9 mouse cellular contexts compared by ENCODE assay signal in the genomic region with DNA sequence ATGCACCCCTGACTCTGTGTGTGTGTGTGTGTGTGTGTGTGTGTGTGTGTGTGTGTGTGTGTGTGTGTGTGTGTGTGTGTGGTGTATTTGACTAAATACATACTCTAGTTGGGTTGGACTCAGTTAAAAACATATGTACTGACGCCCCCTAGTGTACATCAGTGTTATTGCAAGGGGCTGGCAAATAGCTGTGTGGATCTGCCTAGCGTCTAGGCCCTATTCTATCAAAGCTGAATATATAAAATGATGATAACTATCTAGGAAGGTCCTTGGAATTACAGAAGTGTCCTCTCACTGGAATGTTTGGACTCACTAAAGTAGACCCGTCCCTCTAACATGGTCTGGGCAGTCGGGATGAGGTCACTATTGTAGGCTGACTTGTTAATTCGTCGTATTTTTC. TPM values are rescaled to one million over a fixed set of nuclear protein-coding genes. Genes with fewer than 3 reads are reported as not detected.
A peak's percentile ranks its signal among the peaks of the same experiment; 100 is the strongest.
DNase-seq lines count a peak whose midpoint lies in the region; ATAC-seq lines count a peak whose summit lies in the region.
"Had no signal": no experiment of that assay in that cellular context is flagged by ENCODE, and none has a peak within 500 bp of the region (broad histone marks: within the 10 kb centered on the region; RNA-seq: fewer than 3 reads in every experiment).

No protein-coding gene starts in this region.

- peaks cover 8% of the 10 kb centered on the region; the same call in 1 of the 2 replicates for H3K4me1 ChIP-seq in intestine, embryonic 14.5 days (replicated peaks; ENCODE audit: control insufficient read depth, insufficient read depth, low read length)
- peaks cover 7% of the 10 kb centered on the region; the same call in 1 of the 2 replicates for H3K4me1 ChIP-seq in intestine, embryonic 16.5 days (ENCODE audit: control insufficient read depth, insufficient read depth, low read length)
- H3K4me1 ChIP-seq in embryonic facial prominence, embryonic 10.5 days: peaks cover 12% of the 10 kb centered on the region
- no peaks in the 10 kb centered on the region for H3K4me1 ChIP-seq in hindbrain, embryonic 14.5 days (replicated peaks; ENCODE audit: control insufficient read depth, insufficient read depth, low read length)

- no peaks in the 10 kb centered on the region for H3K9me3 ChIP-seq in intestine, embryonic 14.5 days (ENCODE audit: control insufficient read depth, low read length)
- no peaks in the 10 kb centered on the region for H3K9me3 ChIP-seq in intestine, embryonic 16.5 days (ENCODE audit: control insufficient read depth, low read length)
- no peaks in the 10 kb centered on the region for H3K9me3 ChIP-seq in embryonic facial prominence, embryonic 10.5 days
- H3K9me3 ChIP-seq in hindbrain, embryonic 14.5 days (ENCODE audit: control insufficient read depth, low read length): no peaks in the 10 kb centered on the region

- DNase-seq in intestine, embryonic 14.5 days (ENCODE audit: low spot score): peak; percentile 72
- peak; percentile 66 for DNase-seq in adrenal gland, adult 2 months
- peak; percentile 65 for DNase-seq in embryonic facial prominence, embryonic 10.5 days (ENCODE audit: low spot score)
- DNase-seq in hindbrain, embryonic 14.5 days (ENCODE audit: low spot score): peak; percentile 71
- peak; percentile 64 to 72 for DNase-seq in left cerebral cortex, adult 18-20 months (ENCODE audit: low spot score in 2 of 2)
- peak; percentile 85 for DNase-seq in lung, postnatal 36 days
- DNase-seq in spleen, postnatal 36 days (ENCODE audit: low spot score in 2 of 2): peak; percentile 30 to 51

- WGBS in intestine, embryonic 14.5 days: 55% methylated on average over 6 of the region's 6 CpGs
- WGBS in intestine, embryonic 16.5 days: 61% methylated on average over 6 of the region's 6 CpGs
- WGBS in embryonic facial prominence, embryonic 10.5 days: 52% methylated on average over 6 of the region's 6 CpGs
- WGBS in hindbrain, embryonic 14.5 days: 52% methylated on average over 6 of the region's 6 CpGs

- ATAC-seq in intestine, embryonic 14.5 days (replicated peaks; ENCODE audit: low FRiP score, low TSS enrichment, low read depth): 0 out of 2 replicates have a peak, but pooled peaks have one; percentile 16
- no peak for ATAC-seq in intestine, embryonic 16.5 days
- ATAC-seq in hindbrain, embryonic 14.5 days (ENCODE audit: low FRiP score): no peak

- no peaks in the 10 kb centered on the region for H3K27me3 ChIP-seq in intestine, embryonic 14.5 days (replicated peaks; ENCODE audit: control insufficient read depth, insufficient read depth, low read length)
- no peaks in the 10 kb centered on the region for H3K27me3 ChIP-seq in intestine, embryonic 16.5 days (replicated peaks; ENCODE audit: control insufficient read depth, insufficient read depth, low read length)
- no peaks in the 10 kb centered on the region for H3K27me3 ChIP-seq in embryonic facial prominence, embryonic 10.5 days (replicated peaks; ENCODE audit: low read depth, poor library complexity, severe bottlenecking)
- no peaks in the 10 kb centered on the region for H3K27me3 ChIP-seq in hindbrain, embryonic 14.5 days (ENCODE audit: control insufficient read depth, insufficient read depth, low read length)
- H3K27me3 ChIP-seq: limb, embryonic 12.5 days had no signal

- H3K36me3 ChIP-seq in intestine, embryonic 14.5 days (ENCODE audit: control insufficient read depth, insufficient read depth, low read length): no peaks in the 10 kb centered on the region
- H3K36me3 ChIP-seq in intestine, embryonic 16.5 days (ENCODE audit: control insufficient read depth, insufficient read depth, low read length): no peaks in the 10 kb centered on the region
- H3K36me3 ChIP-seq in embryonic facial prominence, embryonic 10.5 days (replicated peaks): no peaks in the 10 kb centered on the region
- H3K36me3 ChIP-seq in hindbrain, embryonic 14.5 days (replicated peaks; ENCODE audit: control insufficient read depth, insufficient read depth): no peaks in the 10 kb centered on the region
- H3K36me3 ChIP-seq: limb, embryonic 12.5 days had no signal

- no peak overlapping the region for H3K4me3 ChIP-seq in intestine, embryonic 14.5 days (ENCODE audit: low read depth, low read length)
- no peak overlapping the region for H3K4me3 ChIP-seq in intestine, embryonic 16.5 days (ENCODE audit: low read length)
- H3K4me3 ChIP-seq in embryonic facial prominence, embryonic 10.5 days: no peak overlapping the region
- no peak overlapping the region for H3K4me3 ChIP-seq in hindbrain, embryonic 14.5 days (replicated peaks; ENCODE audit: low read length)
- H3K4me3 ChIP-seq: limb, embryonic 12.5 days had no signal

- no peak overlapping the region for H3K4me2 ChIP-seq in intestine, embryonic 14.5 days (ENCODE audit: low read length)
- no peak overlapping the region for H3K4me2 ChIP-seq in intestine, embryonic 16.5 days (ENCODE audit: low read depth, low read length)
- H3K4me2 ChIP-seq in hindbrain, embryonic 14.5 days (replicated peaks): no peak overlapping the region
- H3K4me2 ChIP-seq: limb, embryonic 12.5 days had no signal

- H3K9ac ChIP-seq in intestine, embryonic 14.5 days (ENCODE audit: low read length): no peak overlapping the region
- H3K9ac ChIP-seq in intestine, embryonic 16.5 days (ENCODE audit: low read depth, low read length): no peak overlapping the region
- no peak overlapping the region for H3K9ac ChIP-seq in hindbrain, embryonic 14.5 days
- H3K9ac ChIP-seq: limb, embryonic 12.5 days had no signal

- no peak overlapping the region for H3K27ac ChIP-seq in intestine, embryonic 14.5 days (ENCODE audit: low read depth)
- H3K27ac ChIP-seq in intestine, embryonic 16.5 days (ENCODE audit: low read length): no peak overlapping the region
- no peak overlapping the region for H3K27ac ChIP-seq in embryonic facial prominence, embryonic 10.5 days (replicated peaks)
- H3K27ac ChIP-seq in hindbrain, embryonic 14.5 days: no peak overlapping the region
- H3K27ac ChIP-seq: limb, embryonic 12.5 days had no signal

RNA-seq across cellular contexts. Expression of a gene that starts 1.6 kb away (rescaled TPM):
- 7.3 and 8.3 TPM in 2 replicates for polyA plus RNA-seq in intestine, embryonic 14.5 days (2014; fragmentation: Nextera tagmentation; extraction: Ambion mirVana)
- 4.9 and 5.2 TPM in 2 replicates for polyA plus RNA-seq in intestine, embryonic 16.5 days (2015; fragmentation: Nextera tagmentation; extraction: Ambion mirVana)
- 1 to 10 TPM; 4.6 to 9.7 TPM for total RNA-seq in adrenal gland, adult 2 months (2021)
- polyA plus RNA-seq in adrenal gland, adult 2 months (2012; rRNA removed): 2.0 and 4.4 TPM in 2 replicates
- polyA plus RNA-seq in embryonic facial prominence, embryonic 10.5 days (2016; fragmentation: Nextera tagmentation; extraction: Ambion mirVana): 6.1 and 7.0 TPM in 2 replicates
- polyA plus RNA-seq in hindbrain, embryonic 14.5 days (2014; fragmentation: Nextera tagmentation; extraction: Ambion mirVana): 9.0 and 9.5 TPM in 2 replicates
- 10 to 100 TPM; 18.0 to 18.8 TPM for total RNA-seq in left cerebral cortex, adult 18-20 months (2021)

RNA-seq across cellular contexts. Expression of a gene that starts 59.2 kb away (rescaled TPM):
- polyA plus RNA-seq in intestine, embryonic 14.5 days (2014; fragmentation: Nextera tagmentation; extraction: Ambion mirVana): 77.6 and 90.7 TPM in 2 replicates
- polyA plus RNA-seq in intestine, embryonic 16.5 days (2015; fragmentation: Nextera tagmentation; extraction: Ambion mirVana): 85.4 and 99.2 TPM in 2 replicates
- 100 to 1,000 TPM; 135 to 181 TPM for total RNA-seq in adrenal gland, adult 2 months (2021)
- polyA plus RNA-seq in adrenal gland, adult 2 months (2012; rRNA removed): 26.9 and 28.8 TPM in 2 replicates
- polyA plus RNA-seq in embryonic facial prominence, embryonic 10.5 days (2016; fragmentation: Nextera tagmentation; extraction: Ambion mirVana): 56.3 TPM in 2 replicates
- polyA plus RNA-seq in hindbrain, embryonic 14.5 days (2014; fragmentation: Nextera tagmentation; extraction: Ambion mirVana): 98.1 and 105 TPM in 2 replicates
- total RNA-seq in left cerebral cortex, adult 18-20 months (2021): 100 to 1,000 TPM; 145 to 151 TPM
